Mouse (Mus musculus) neural tube, embryonic 11.5 days (tissue): ENCODE results near the gene Gck. TPM values are rescaled to one million over a fixed set of nuclear protein-coding genes. Genes with fewer than 3 reads are reported as not detected.
A peak's percentile ranks its signal among the peaks of the same experiment; 100 is the strongest.
"Not testable (repeated sequence)": the region's sequence is repeated elsewhere in the genome, so short reads cannot be mapped to it uniquely, and the experiment has no call there.

ENCODE experiments used
- ATAC-seq: fragments of 200-750 bp; cut with Nextera tagmentation; 2 replicates; pipeline ENCODE4 v1.8.0; 2017; ENCODE audit warnings: moderate number of reproducible peaks, mild to moderate bottlenecking, moderate TSS enrichment, moderate library complexity; ENCODE audit not compliant: insufficient read depth, low FRiP score, low TSS enrichment
- DNase-seq: peaks from one replicate; pipeline ENCODE4 v3.0.0-alpha.2; 2015; ENCODE audit warnings: low spot score
- H3K27ac ChIP-seq: fragments of 300-500 bp; sonication (generic); 2 replicates; pipeline ENCODE4 v1.5.1; 2014; ENCODE audit warnings: low read depth, mild to moderate bottlenecking, low read length
- H3K27me3 ChIP-seq: fragments of 300-500 bp; sonication (generic); 2 replicates; pipeline ENCODE4 v1.6.1; 2014; ENCODE audit warnings: mild to moderate bottlenecking, low read length, mixed read lengths; ENCODE audit not compliant: control insufficient read depth, insufficient read depth
- H3K36me3 ChIP-seq: fragments of 300-500 bp; sonication (generic); 2 replicates; pipeline ENCODE4 v1.6.1; 2014; ENCODE audit warnings: mild to moderate bottlenecking, low read length, moderate library complexity, mixed read lengths; ENCODE audit not compliant: control insufficient read depth, insufficient read depth
- H3K4me1 ChIP-seq: fragments of 300-500 bp; sonication (generic); 2 replicates; pipeline ENCODE4 v1.6.1; 2014; ENCODE audit warnings: low read length, mixed read lengths; ENCODE audit not compliant: control insufficient read depth, insufficient read depth
- H3K4me2 ChIP-seq: fragments of 300-500 bp; sonication (generic); 2 replicates; pipeline ENCODE4 v1.6.1; 2014; ENCODE audit warnings: low read depth, mild to moderate bottlenecking, moderate library complexity
- H3K4me3 ChIP-seq: fragments of 300-500 bp; sonication (generic); 2 replicates; pipeline ENCODE4 v1.5.1; 2014; ENCODE audit warnings: low read depth, low read length
- H3K9ac ChIP-seq: fragments of 300-500 bp; sonication (generic); 2 replicates; pipeline ENCODE4 v1.6.1; 2014; ENCODE audit warnings: mild to moderate bottlenecking, low read length
- H3K9me3 ChIP-seq: fragments of 300-500 bp; sonication (generic); 2 replicates; pipeline ENCODE4 v1.6.1; 2016; ENCODE audit warnings: low read length; ENCODE audit not compliant: control insufficient read depth
- WGBS: fragments of 180-500 bp; shearing (Covaris S2); extraction: QIAGEN DNeasy Blood & Tissue Kit; methylation state at CpG from one replicate; pipeline ENCODE4 v1.1.7; 2014; 5-methylcytosine and 5-hydroxymethylcytosine counted together
- polyA plus RNA-seq: library from polyadenylated mRNA; unstranded; fragments of >200 nt; fragmentation: Nextera tagmentation; extraction: Ambion mirVana; gene quantifications from 2 replicates; pipeline ENCODE4 v1.2.1, GENCODE M21; 2014

The Gck gene
- polyA plus RNA-seq, 1 experiment from 2014 or later = 0.88 TPM

GRCm38 (mm10) chr11:5901320-5901719 is 48.6 kb downstream of the Gck start:
- Histone ChIP-seq H3K27ac (peak overlapping the region; percentile 60), H3K36me3 (no peaks in the 10 kb centered on the region), H3K9me3 (no peaks in the 10 kb centered on the region), H3K9ac (peak overlapping the region; percentile 55), H3K4me1 (peaks cover 23% of the 10 kb centered on the region), H3K4me3 (peak overlapping the region; percentile 31), H3K4me2 (peak overlapping the region; percentile 54), H3K27me3 (0 out of 2 replicates have a peak, but pooled peaks cover 4% of the 10 kb centered on the region)
- ATAC-seq = no peak
- DNase-seq = no peak
- WGBS = 29% methylated on average over 3 of the region's 3 CpGs

- Histone ChIP-seq H3K4me3 (no peak overlapping the region), H3K27ac (no peak overlapping the region), H3K9me3 (no peaks in the 10 kb centered on the region), H3K27me3 (0 out of 2 replicates have a peak, but pooled peaks cover 4% of the 10 kb centered on the region), H3K4me1 (peaks cover 23% of the 10 kb centered on the region), H3K9ac (no peak overlapping the region), H3K4me2 (no peak overlapping the region), H3K36me3 (no peaks in the 10 kb centered on the region)
- 88% methylated on average over 10 of the region's 10 CpGs for WGBS
- ATAC-seq (no peak), DNase-seq (no peak)
These were observed 50.6 kb downstream of the Gck start for GRCm38 (mm10) chr11:5899286-5899685.

GRCm38 (mm10) chr11:5898531-5898930 is 51.4 kb downstream of the Gck start, which contains the start of gene Myl7:
Gene Myl7 (minus strand): TSS chr11:5898782.
- Histone ChIP-seq H3K4me2 (0 out of 2 replicates have a peak within 1 kb of the TSS, but pooled peaks have one; percentile 7), H3K4me1 (peaks cover 23% of the 10 kb centered on the region), H3K9me3 (no peaks in the 10 kb centered on the region), H3K27ac (no peak within 1 kb of the TSS), H3K4me3 (no peak within 1 kb of the TSS), H3K9ac (no peak within 1 kb of the TSS; the same call in 1 of the 2 replicates), H3K27me3 (0 out of 2 replicates have a peak, but pooled peaks cover 4% of the 10 kb centered on the region), H3K36me3 (no peaks in the 10 kb centered on the region)
- no peak for ATAC-seq
- 55% methylated on average over 5 of the region's 5 CpGs for WGBS
- no peak for DNase-seq

- DNase-seq = no peak
- Histone ChIP-seq H3K4me1 (peaks cover 23% of the 10 kb centered on the region), H3K36me3 (no peaks in the 10 kb centered on the region), H3K4me2 (0 out of 2 replicates have a peak overlapping the region, but pooled peaks have one; percentile 7), H3K9ac (no peak overlapping the region; the same call in 1 of the 2 replicates), H3K27me3 (0 out of 2 replicates have a peak, but pooled peaks cover 4% of the 10 kb centered on the region), H3K4me3 (no peak overlapping the region), H3K27ac (no peak overlapping the region), H3K9me3 (no peaks in the 10 kb centered on the region)
- WGBS = 7% methylated on average over 10 of the region's 10 CpGs
- no peak for ATAC-seq
These were observed 52.0 kb downstream of the Gck start for GRCm38 (mm10) chr11:5897839-5898238.

GRCm38 (mm10) chr11:5897230-5897629 is 52.7 kb downstream of the Gck start:
- DNase-seq (no peak), ATAC-seq (no peak)
- Histone ChIP-seq H3K4me1 (peaks cover 25% of the 10 kb centered on the region), H3K4me3 (no peak overlapping the region), H3K27me3 (0 out of 2 replicates have a peak, but pooled peaks cover 4% of the 10 kb centered on the region), H3K36me3 (no peaks in the 10 kb centered on the region), H3K9me3 (no peaks in the 10 kb centered on the region), H3K27ac (no peak overlapping the region), H3K4me2 (no peak overlapping the region), H3K9ac (no peak overlapping the region)
- WGBS = 14% methylated on average over 16 of the region's 16 CpGs

GRCm38 (mm10) chr11:5893807-5894206 is 56.1 kb downstream of the Gck start:
- Histone ChIP-seq H3K9ac (no peak overlapping the region), H3K36me3 (no peaks in the 10 kb centered on the region), H3K27me3 (0 out of 2 replicates have a peak, but pooled peaks cover 4% of the 10 kb centered on the region), H3K9me3 (no peaks in the 10 kb centered on the region), H3K4me2 (no peak overlapping the region), H3K27ac (no peak overlapping the region), H3K4me3 (no peak overlapping the region), H3K4me1 (peaks cover 17% of the 10 kb centered on the region; the same call in 1 of the 2 replicates)
- DNase-seq (no peak), ATAC-seq (no peak)
- 62% methylated on average over 6 of the region's 6 CpGs for WGBS

GRCm38 (mm10) chr11:5892810-5893368 is 57.0 kb downstream of the Gck start:
- ATAC-seq (no peak), DNase-seq (no peak)
- no peak overlapping the region for H3K4me2 ChIP-seq
- H3K4me3 ChIP-seq = no peak overlapping the region
- no peak overlapping the region for H3K9ac ChIP-seq
- H3K27ac ChIP-seq = 0 out of 2 replicates have a peak overlapping the region, but pooled peaks have one; percentile 34
- no peaks in the 10 kb centered on the region for H3K36me3 ChIP-seq
- 53% methylated on average over 4 of the region's 4 CpGs for WGBS
- no peaks in the 10 kb centered on the region for H3K9me3 ChIP-seq
- peaks cover 17% of the 10 kb centered on the region; the same call in 1 of the 2 replicates for H3K4me1 ChIP-seq
- H3K27me3 ChIP-seq = 0 out of 2 replicates have a peak, but pooled peaks cover 4% of the 10 kb centered on the region

GRCm38 (mm10) chr11:5892151-5892591 is 57.7 kb downstream of the Gck start:
- no peak for DNase-seq
- H3K27ac ChIP-seq = peak overlapping the region; percentile 34; the same call in 1 of the 2 replicates
- no peaks in the 10 kb centered on the region for H3K36me3 ChIP-seq
- ATAC-seq = no peak
- H3K27me3 ChIP-seq = no peaks in the 10 kb centered on the region
- no peak overlapping the region for H3K9ac ChIP-seq
- H3K9me3 ChIP-seq = no peaks in the 10 kb centered on the region
- WGBS = 51% methylated on average over 8 of the region's 8 CpGs
- H3K4me3 ChIP-seq = no peak overlapping the region
- peaks cover 18% of the 10 kb centered on the region for H3K4me1 ChIP-seq
- H3K4me2 ChIP-seq = no peak overlapping the region

GRCm38 (mm10) chr11:5888563-5888962 is 61.3 kb downstream of the Gck start:
- H3K27ac ChIP-seq = not testable (repeated sequence)

More at GRCm38 (mm10) chr11:5888563-5888962, 61.3 kb downstream of the Gck start:
- not testable (repeated sequence) for ATAC-seq, H3K27me3 ChIP-seq, H3K9me3 ChIP-seq, H3K36me3 ChIP-seq, H3K9ac ChIP-seq, DNase-seq, H3K4me3 ChIP-seq, H3K4me2 ChIP-seq
- peaks cover 24% of the 10 kb centered on the region for H3K4me1 ChIP-seq
- WGBS = 62% methylated on average over 5 of the region's 5 CpGs
